Mouse (Mus musculus) cortical plate, adult 2 months (tissue): Measurements from ENCODE around the gene Cldn3. TPM values are rescaled to one million over a fixed set of nuclear protein-coding genes. Genes with fewer than 3 reads are reported as not detected.
"Not testable (repeated sequence)": the region's sequence is repeated elsewhere in the genome, so short reads cannot be mapped to it uniquely, and the experiment has no call there.

ENCODE experiments used
- H3K27ac ChIP-seq: fragments of 200-500 bp; 2 replicates; pipeline ENCODE4 v1.5.1; 2012; ENCODE audit warnings: low read length, control low read depth, inconsistent platforms; ENCODE audit not compliant: insufficient read depth
- H3K4me1 ChIP-seq: fragments of 200-500 bp; 2 replicates; pipeline ENCODE4 v1.6.1; 2011; ENCODE audit warnings: low read length; ENCODE audit not compliant: control insufficient read depth, insufficient read depth
- H3K4me3 ChIP-seq: fragments of 200-500 bp; 2 replicates; pipeline ENCODE4 v1.5.1; 2011; ENCODE audit warnings: mild to moderate bottlenecking, low read length, control low read depth; ENCODE audit not compliant: insufficient read depth
- CTCF ChIP-seq: fragments of 200-500 bp; IDR thresholded peaks from 2 replicates; pipeline ENCODE4 v1.5.1; 2011; ENCODE audit warnings: mild to moderate bottlenecking, control low read depth, low read length; ENCODE audit not compliant: insufficient read depth; ENCODE audit errors: extremely low read depth
- POLR2A ChIP-seq: fragments of 200-500 bp; IDR thresholded peaks from 2 replicates; pipeline ENCODE4 v1.6.1; 2011; ENCODE audit warnings: mild to moderate bottlenecking, low read length, control low read depth; ENCODE audit not compliant: insufficient read depth; ENCODE audit errors: extremely low read depth
- polyA plus RNA-seq: library from polyadenylated mRNA; depleted of rRNA; stranded (reverse); fragments of >200 nt; gene quantifications from 2 replicates; pipeline ENCODE4 v1.2.3, GENCODE M21; 2012

Cldn3 gene
- polyA plus RNA-seq, 1 experiment: 0.21 TPM

GRCm38 (mm10) chr5:134947420-134948084 lies 38.5 kb upstream of the Cldn3 start:
- Histone ChIP-seq H3K27ac (no peak overlapping the region), H3K4me1 (no peaks in the 10 kb centered on the region), H3K4me3 (no peak overlapping the region)
- TF ChIP-seq CTCF: no peak
- TF ChIP-seq POLR2A: no peak

- no peaks in the 10 kb centered on the region for H3K4me1 ChIP-seq
- no peak overlapping the region for H3K27ac ChIP-seq
- no peak overlapping the region for H3K4me3 ChIP-seq
- TF ChIP-seq CTCF (no peak), POLR2A (no peak)
These were observed 38.0 kb upstream of the Cldn3 start for GRCm38 (mm10) chr5:134948085-134948439.

- Histone ChIP-seq H3K4me3 (no peak overlapping the region), H3K27ac (no peak overlapping the region), H3K4me1 (no peaks in the 10 kb centered on the region)
- TF ChIP-seq POLR2A (no peak), CTCF (no peak)
These were observed 34.7 kb upstream of the Cldn3 start for GRCm38 (mm10) chr5:134951053-134951884.

GRCm38 (mm10) chr5:134955491-134955890 lies 30.5 kb upstream of the Cldn3 start:
- Histone ChIP-seq H3K4me1 (no peaks in the 10 kb centered on the region), H3K4me3 (no peak overlapping the region), H3K27ac (no peak overlapping the region)
- no peak for TF ChIP-seq CTCF
- TF ChIP-seq POLR2A: no peak

DNA sequence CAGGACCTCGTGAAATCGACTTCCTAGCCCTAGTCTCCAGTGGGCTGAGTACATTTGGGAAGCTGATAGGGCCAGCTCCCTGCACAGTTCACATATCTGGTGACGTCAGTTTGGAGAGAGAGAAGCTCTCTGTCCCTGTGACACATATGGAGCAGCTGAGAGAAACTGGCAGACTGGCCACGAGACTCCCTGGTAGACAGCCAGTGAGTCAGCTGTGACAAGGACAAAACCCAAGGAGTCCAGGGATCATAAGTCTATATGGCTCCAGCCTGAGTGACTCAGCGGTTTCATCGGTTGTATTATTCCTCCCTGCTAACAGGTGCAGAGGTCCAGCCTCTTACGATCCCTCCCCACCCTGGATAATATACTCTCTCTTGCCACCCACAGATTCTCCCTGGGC lies 26.9 kb upstream of the Cldn3 start:
- TF ChIP-seq POLR2A: no peak
- no peak for TF ChIP-seq CTCF
- H3K4me3 ChIP-seq: no peak overlapping the region
- no peaks in the 10 kb centered on the region for H3K4me1 ChIP-seq
- H3K27ac ChIP-seq: no peak overlapping the region

- H3K4me1 ChIP-seq: no peaks in the 10 kb centered on the region
- H3K4me3 ChIP-seq: no peak overlapping the region
- TF ChIP-seq POLR2A (no peak), CTCF (no peak)
- no peak overlapping the region for H3K27ac ChIP-seq
These were observed 25.6 kb upstream of the Cldn3 start for GRCm38 (mm10) chr5:134960430-134960829.

GRCm38 (mm10) chr5:134961519-134961918 lies 24.5 kb upstream of the Cldn3 start:
- no peak for TF ChIP-seq CTCF
- TF ChIP-seq POLR2A: no peak
- Histone ChIP-seq H3K4me3 (no peak overlapping the region), H3K4me1 (no peaks in the 10 kb centered on the region)

GRCm38 (mm10) chr5:134963546-134963945 lies 22.5 kb upstream of the Cldn3 start:
- no peak for TF ChIP-seq CTCF
- TF ChIP-seq POLR2A: no peak
- Histone ChIP-seq H3K4me3 (no peak overlapping the region), H3K27ac (no peak overlapping the region), H3K4me1 (no peaks in the 10 kb centered on the region)

More at GRCm38 (mm10) chr5:134961519-134961918, 24.5 kb upstream of the Cldn3 start:
- no peak overlapping the region for H3K27ac ChIP-seq

- not testable (repeated sequence) for H3K4me3 ChIP-seq, H3K4me1 ChIP-seq, H3K27ac ChIP-seq
These were observed 21.4 kb upstream of the Cldn3 start for GRCm38 (mm10) chr5:134964655-134965054.

GRCm38 (mm10) chr5:134965473-134965851 lies 20.6 kb upstream of the Cldn3 start:
- H3K27ac ChIP-seq: no peak overlapping the region
- H3K4me1 ChIP-seq: no peaks in the 10 kb centered on the region
- H3K4me3 ChIP-seq: no peak overlapping the region
- TF ChIP-seq POLR2A (no peak), CTCF (peak; percentile 89)
